Mouse (Mus musculus): Measurements from ENCODE around the gene Gm5447.

The Gm5447 gene

DNA sequence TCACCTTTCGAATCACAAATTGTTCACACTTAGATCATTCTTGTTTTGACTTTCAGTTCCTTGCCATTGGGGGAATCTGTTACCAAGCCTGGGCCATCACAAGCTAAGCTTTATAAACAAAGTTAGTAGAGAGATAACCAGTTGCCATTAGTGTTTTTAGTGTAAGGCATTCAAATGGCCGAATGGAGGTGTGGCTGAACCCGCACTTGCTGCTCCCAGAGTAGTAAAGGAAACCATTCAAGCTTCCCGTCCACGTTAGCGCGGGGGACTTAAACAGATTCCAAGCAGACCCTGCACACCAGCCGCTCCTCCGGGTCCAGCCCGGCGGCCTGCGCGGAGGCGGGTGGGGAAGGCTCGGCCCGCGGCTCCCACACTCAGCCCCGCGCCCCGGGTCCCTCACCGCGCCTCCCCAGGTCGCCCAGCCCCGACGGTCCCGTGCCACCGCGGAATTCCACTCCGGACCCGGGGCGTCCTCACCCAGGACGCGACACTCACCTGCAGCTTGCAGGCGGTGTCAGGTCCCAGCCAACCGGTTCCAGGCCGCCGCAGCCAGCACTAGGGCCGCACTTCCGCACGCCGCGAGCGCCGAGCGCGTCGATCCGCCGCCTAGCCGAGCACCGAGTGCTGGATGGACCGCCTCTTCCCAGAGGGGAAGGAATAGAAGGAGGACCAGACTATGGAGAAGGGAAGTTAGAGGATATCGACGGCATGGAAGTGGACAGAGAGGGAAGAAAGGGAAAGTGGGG, at the start of gene Gm5447, which contains the start of gene Exoc2:
Gm5447 (plus strand) TSS at position 704 of the 746 bp plus-strand sequence.
Exoc2 (minus strand) TSS at position 593 of the 746 bp plus-strand sequence.
- DNase-seq = peak; percentile 57 to 78

- no peak for DNase-seq
Measured at GRCm38 (mm10) chr13:30924269-30924668, 49.7 kb upstream of the Gm5447 start.

- no peak for DNase-seq
Measured at GRCm38 (mm10) chr13:30929119-30929518, 44.9 kb upstream of the Gm5447 start.

- DNase-seq = no peak
Measured at GRCm38 (mm10) chr13:30931613-30932012, 42.4 kb upstream of the Gm5447 start.

DNA sequence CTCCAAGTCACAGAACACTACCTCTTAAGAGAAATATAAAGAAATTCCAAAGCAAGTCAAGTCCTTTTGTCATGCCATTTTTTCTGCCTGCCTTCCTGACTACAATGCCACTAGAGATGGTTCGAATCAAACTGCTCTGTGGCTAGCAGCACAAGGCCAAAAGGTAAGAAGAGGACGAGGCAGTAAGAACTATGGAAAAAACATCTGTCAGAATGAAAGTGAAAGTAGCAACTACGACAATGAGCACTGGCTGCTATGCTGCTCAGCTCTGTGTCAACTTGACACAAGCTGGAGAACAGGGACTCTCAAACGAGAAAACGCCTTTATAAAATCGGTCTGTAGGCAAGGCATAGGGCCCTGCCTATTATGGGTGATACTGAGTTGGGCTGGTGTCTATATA, 41.0 kb upstream of the Gm5447 start:
- no peak for DNase-seq

GRCm38 (mm10) chr13:30945788-30946187, 28.2 kb upstream of the Gm5447 start:
- DNase-seq = no peak

- no peak for DNase-seq
Measured at GRCm38 (mm10) chr13:30947129-30947528, 26.9 kb upstream of the Gm5447 start.

- no peak for DNase-seq
Measured at GRCm38 (mm10) chr13:30947540-30947939, 26.5 kb upstream of the Gm5447 start, which contains the start of gene Hus1b. Gene Hus1b, minus strand, starts transcription at chr13:30947759.

DNA sequence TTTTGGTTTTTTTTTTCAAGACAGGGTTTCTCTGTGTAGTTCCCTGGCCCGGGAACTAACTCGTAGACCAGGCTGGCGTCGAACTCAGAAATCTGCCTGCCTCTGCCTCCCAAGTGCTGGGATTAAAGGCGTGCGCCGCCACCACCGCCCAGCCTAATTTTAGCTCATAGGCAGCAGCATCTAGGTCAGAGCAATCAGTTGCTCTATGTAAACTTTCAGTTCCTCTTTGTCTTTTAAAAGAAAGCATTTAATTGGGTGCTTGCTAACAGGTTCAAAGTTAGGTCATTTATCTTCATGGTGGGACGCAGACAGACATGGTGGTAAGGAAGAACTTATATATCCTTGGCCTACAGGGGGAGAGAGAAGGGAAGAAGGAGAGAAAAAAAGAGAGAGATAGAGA, 24.8 kb upstream of the Gm5447 start:
- DNase-seq = no peak

DNA sequence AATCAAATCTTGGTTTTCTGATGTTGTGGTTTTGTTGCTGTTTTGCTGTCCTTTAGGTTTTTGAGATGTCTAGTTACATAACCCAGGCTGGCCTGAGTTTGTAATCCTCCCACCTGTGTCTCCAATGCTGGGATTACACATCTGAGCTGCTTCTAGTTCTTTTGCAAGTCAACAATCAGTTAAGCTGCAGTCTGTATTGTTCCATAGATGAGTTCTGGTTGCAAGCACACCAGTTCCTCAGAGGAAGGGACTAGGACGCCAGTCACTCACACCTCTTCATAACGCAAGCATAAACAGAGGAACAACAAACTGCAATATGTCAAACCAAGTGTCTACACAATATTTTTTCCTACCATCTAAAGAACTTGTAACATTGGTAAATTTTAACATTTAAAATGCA, 22.0 kb upstream of the Gm5447 start:
- DNase-seq = no peak

GRCm38 (mm10) chr13:30953580-30953979, 20.4 kb upstream of the Gm5447 start:
- no peak for DNase-seq

- DNase-seq = no peak
Measured at GRCm38 (mm10) chr13:30960714-30961113, 13.3 kb upstream of the Gm5447 start.

GRCm38 (mm10) chr13:30961932-30962331, 12.1 kb upstream of the Gm5447 start:
- DNase-seq = no peak

DNA sequence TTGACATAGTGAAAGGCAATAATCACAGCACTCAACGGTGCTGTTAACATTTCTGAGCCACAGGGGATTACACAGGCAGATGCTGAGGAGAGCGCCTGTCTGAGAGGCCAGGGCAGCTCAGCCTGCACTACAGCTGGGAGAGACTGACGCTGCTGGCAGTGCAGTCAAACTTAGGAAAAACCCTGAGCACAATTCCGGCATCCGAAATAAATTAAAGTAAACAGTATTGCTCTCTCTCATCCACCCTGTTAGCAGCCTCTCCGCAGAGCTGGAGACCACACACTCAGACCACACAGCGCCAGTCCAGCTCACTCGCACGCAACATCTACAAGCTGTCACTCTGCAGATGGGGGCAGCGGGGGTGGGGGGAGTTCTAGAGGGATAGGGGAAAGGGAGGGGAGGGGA, 7.5 kb upstream of the Gm5447 start:
- no peak for DNase-seq

DNA sequence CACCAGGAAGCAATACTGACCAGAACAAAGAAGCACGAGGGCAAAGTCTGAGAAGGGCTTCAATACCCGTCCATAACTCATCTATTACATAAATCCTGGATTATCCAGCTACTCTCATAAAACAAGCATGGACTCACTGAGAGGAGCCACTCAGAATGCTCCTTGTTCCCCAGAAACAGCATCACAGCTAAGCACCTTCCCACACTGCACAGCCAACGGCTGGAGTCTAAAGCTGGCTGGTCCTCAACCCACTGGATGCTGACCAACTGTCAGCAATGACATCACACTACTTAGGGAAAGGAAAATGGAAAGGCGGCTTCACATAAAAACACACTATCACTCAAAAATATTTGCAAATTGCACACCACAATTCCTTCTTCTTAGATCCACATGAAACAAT, 5.7 kb upstream of the Gm5447 start:
- no peak for DNase-seq

- DNase-seq = no peak
Measured at GRCm38 (mm10) chr13:30971047-30971446, 3.0 kb upstream of the Gm5447 start.

DNA sequence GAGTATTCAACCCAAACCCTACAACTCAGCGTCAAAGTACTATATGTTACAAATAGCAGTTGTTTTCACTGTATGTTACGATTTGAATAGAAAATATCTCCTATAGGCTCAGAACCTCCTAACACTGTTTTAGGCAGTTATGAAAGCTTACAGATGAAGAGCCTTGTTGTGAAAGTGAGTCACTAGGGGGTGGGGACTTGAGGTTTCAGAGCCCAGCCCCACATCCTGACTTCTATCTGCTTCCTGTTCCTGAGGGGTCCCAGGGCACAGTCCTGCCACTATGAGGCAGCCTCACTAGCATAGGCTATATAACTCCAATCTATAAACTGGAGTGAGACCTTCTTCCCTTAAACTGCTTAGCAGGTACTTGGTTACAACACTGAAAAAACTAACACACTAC, 1.9 kb upstream of the Gm5447 start:
- peak in 1 of 2 experiments; percentile 17 for DNase-seq

DNA sequence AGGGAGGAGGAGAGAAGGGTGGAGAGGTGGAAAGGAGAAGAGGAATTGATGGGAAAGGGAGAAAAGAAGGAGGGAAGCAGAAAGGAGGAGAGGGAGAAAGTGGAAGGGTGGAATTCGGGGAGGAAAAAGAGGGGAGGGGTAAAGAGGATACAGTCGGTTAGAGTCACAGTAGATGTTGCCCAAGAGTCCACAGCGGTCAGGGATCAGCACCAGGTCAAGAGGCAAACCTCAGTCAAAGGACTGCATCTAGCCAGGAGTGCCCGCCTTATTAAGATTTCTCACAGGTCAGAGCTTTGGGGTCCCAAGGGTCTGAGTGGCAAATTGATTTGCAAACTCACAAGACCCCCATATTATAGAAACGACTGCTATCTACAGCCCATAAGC, 235 bp downstream of the Gm5447 start:
- no peak for DNase-seq

GRCm38 (mm10) chr13:30976536-30977084, 2.6 kb downstream of the Gm5447 start:
- no peak for DNase-seq

- no peak for DNase-seq
Measured at GRCm38 (mm10) chr13:30978224-30978623, 4.2 kb downstream of the Gm5447 start.

DNA sequence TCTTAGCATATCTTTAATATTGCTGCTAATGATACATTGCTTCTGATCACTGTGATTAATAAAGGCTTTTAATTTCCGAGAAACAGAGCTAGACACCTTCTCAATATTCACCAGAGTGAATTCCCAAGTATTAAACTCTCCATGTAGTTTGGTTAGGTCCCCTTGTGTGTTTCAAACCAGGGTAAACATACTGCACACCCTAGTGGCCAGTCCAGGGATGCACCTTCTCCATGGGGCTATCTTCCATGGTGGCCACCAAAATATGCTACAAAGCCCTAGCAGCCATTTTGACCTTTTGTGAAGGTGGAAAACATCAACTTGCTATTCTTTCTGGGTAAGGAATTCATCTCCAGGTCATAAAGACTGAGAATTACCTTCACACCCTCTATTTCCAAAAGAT, 7.7 kb downstream of the Gm5447 start:
- peak in 1 of 2 experiments; percentile 57 for DNase-seq

DNA sequence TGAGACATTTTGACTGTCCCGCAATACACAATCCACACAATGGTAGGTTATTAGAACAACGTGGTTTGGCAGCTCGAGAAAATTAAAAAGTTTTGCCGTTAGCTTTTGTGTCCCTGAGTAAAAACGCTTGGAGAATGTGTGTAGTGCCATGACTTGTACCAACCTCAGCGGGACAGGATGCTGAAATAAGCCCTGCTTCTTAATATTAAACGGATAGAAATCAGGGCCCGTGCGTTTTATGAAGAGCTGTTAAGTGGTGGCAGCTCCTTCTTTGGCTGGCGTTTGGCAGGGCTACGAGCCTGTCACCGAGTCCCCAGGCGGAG, 11.2 kb downstream of the Gm5447 start:
- DNase-seq = no peak

GRCm38 (mm10) chr13:30985598-30986466, 11.8 kb downstream of the Gm5447 start:
- DNase-seq = peak in 1 of 2 experiments; percentile 26

Measured in spleen, adult 18-20 months (tissue).